Mouse (Mus musculus) myocyte (in vitro differentiated cells): ENCODE data around the gene Gpr157.

Experiments
- CEBPB ChIP-seq: IDR thresholded peaks from 2 replicates; pipeline ENCODE4 v1.6.1; 2011; ENCODE audit warnings: mild to moderate bottlenecking, moderate library complexity; ENCODE audit not compliant: poor library complexity, insufficient read depth, severe bottlenecking
- E2F4 ChIP-seq: IDR thresholded peaks from one replicate; pipeline ENCODE4 v1.6.1; 2011; ENCODE audit warnings: mild to moderate bottlenecking, control low read depth, moderate library complexity; ENCODE audit not compliant: insufficient read depth
- MAX ChIP-seq: IDR thresholded peaks from one replicate; pipeline ENCODE4 v1.6.1; 2011; ENCODE audit warnings: low read depth, mild to moderate bottlenecking, control low read depth
- MYOD1 ChIP-seq, 3 experiments: IDR thresholded peaks; one replicate each; pipeline ENCODE4 v1.6.1; 2011; ENCODE audit warnings: control low read depth in 2 of 3, low read depth in 2 of 3, mild to moderate bottlenecking in 2 of 3, moderate library complexity in 1 of 3; ENCODE audit not compliant: insufficient read length in 2 of 3, control insufficient read depth in 1 of 3
- MYOG ChIP-seq, 3 experiments: IDR thresholded peaks; one replicate each; pipeline ENCODE4 v1.6.1; 2011; ENCODE audit warnings: control low read depth in 2 of 3, low read depth in 2 of 3, mild to moderate bottlenecking in 2 of 3; ENCODE audit not compliant: insufficient read length in 2 of 3, control insufficient read depth in 1 of 3, insufficient read depth in 1 of 3
- POLR2A ChIP-seq: IDR thresholded peaks from one replicate; pipeline ENCODE4 v1.6.1; 2011; ENCODE audit warnings: low read depth, mild to moderate bottlenecking, control low read depth, moderate library complexity; ENCODE audit not compliant: insufficient read length
- REST ChIP-seq: IDR thresholded peaks from one replicate; pipeline ENCODE4 v1.6.1; 2011; ENCODE audit warnings: mild to moderate bottlenecking, control low read depth, moderate library complexity; ENCODE audit not compliant: insufficient read depth, insufficient read length
- SRF ChIP-seq: IDR thresholded peaks from one replicate; pipeline ENCODE4 v1.6.1; 2011; ENCODE audit warnings: low read depth; ENCODE audit not compliant: control insufficient read depth, insufficient read length
- USF1 ChIP-seq: IDR thresholded peaks from one replicate; pipeline ENCODE4 v1.6.1; 2011; ENCODE audit warnings: low read depth, mild to moderate bottlenecking, control low read depth, moderate library complexity

DNA sequence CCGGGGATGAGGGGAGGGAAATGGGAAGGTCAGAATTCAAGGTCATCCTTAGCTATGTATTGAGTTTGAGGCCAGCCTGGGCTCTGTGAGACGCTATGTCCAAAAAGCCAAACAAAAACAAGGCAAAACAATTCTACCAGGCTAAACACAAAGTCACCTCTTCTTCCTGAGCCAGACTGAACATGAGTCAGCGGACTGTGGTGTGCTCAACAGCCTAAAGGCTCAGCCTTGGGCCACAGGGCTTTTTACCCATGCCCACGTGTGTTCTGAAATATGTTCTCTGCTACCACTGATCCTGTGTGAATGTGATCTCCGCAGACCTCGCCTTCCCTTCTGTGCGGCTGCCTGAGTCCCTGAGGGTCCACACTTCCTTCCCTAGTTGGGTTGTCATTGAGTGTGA lies 31.0 kb upstream of the Gpr157 start:
- TF ChIP-seq POLR2A = no peak
- no peak for TF ChIP-seq REST
- no peak for TF ChIP-seq MYOG (IDR thresholded peaks at IDR 0.05; ENCODE audit: control insufficient read depth in 1 of 3, insufficient read depth in 1 of 3, insufficient read length in 2 of 3, low read depth in 2 of 3)
- TF ChIP-seq CEBPB = no peak
- no peak for TF ChIP-seq USF1
- TF ChIP-seq MYOD1 (IDR thresholded peaks at IDR 0.05; ENCODE audit: control insufficient read depth in 1 of 3, insufficient read length in 2 of 3, low read depth in 2 of 3) = peak in 1 of 3 experiments; percentile 2
- no peak for TF ChIP-seq MAX
- TF ChIP-seq SRF = no peak
- TF ChIP-seq E2F4 = no peak
